Mouse (Mus musculus) gastrocnemius, adult 18-20 months (tissue): ENCODE measurements around the gene Gm17469. TPM values are rescaled to one million over a fixed set of nuclear protein-coding genes. Genes with fewer than 3 reads are reported as not detected.
"Not testable (repeated sequence)": the region's sequence is repeated elsewhere in the genome, so short reads cannot be mapped to it uniquely, and the experiment has no call there.

Experiments
- DNase-seq: peaks from one replicate; pipeline ENCODE4 v3.0.0; 2021; ENCODE audit warnings: low spot score
- long read RNA-seq, 2 experiments: library from polyadenylated mRNA; stranded (forward); transcript quantifications; one replicate each; pipeline ENCODE4 v2.0.0; 2021
- total RNA-seq, 2 experiments: library from RNA; stranded (reverse); gene quantifications; 2 replicates each; pipeline ENCODE4 v1.2.3; 2021

The Gm17469 gene
- not detected for total RNA-seq
- long read RNA-seq, experiment 1 = 0 reads
- long read RNA-seq, experiment 2 = 0 reads

GRCm38 (mm10) chrX:124629593-124629992 lies at the start of gene Gm17469:
Gene Gm17469, plus strand, starts transcription at chrX:124629893.
- not testable (repeated sequence) for DNase-seq

Other genes starting within 250 kb of the Gm17469 start
- not detected for gene Gm17584, start 129.3 kb upstream of the Gm17469 start, total RNA-seq